Mouse (Mus musculus) midbrain, embryonic 11.5 days (tissue): ENCODE measurements around the gene Otof. TPM values are rescaled to one million over a fixed set of nuclear protein-coding genes. Genes with fewer than 3 reads are reported as not detected.

ENCODE experiments used
- ATAC-seq: fragments of 200-750 bp; cut with Nextera tagmentation; 2 replicates; pipeline ENCODE4 v1.8.0; 2017; ENCODE audit warnings: moderate TSS enrichment, moderate library complexity; ENCODE audit not compliant: low FRiP score
- DNase-seq: peaks from one replicate; pipeline ENCODE4 v3.0.0; 2015; ENCODE audit warnings: low spot score; ENCODE audit errors: missing footprints
- H3K27ac ChIP-seq: fragments of 300-500 bp; sonication (generic); 2 replicates; pipeline ENCODE4 v1.5.1; 2014; ENCODE audit warnings: low read depth, low read length
- H3K27me3 ChIP-seq: fragments of 300-500 bp; sonication (generic); 2 replicates; pipeline ENCODE4 v1.6.1; 2014; ENCODE audit warnings: mild to moderate bottlenecking, low read length, moderate library complexity, mixed read lengths; ENCODE audit not compliant: control insufficient read depth, insufficient read depth
- H3K36me3 ChIP-seq: fragments of 300-500 bp; sonication (generic); 2 replicates; pipeline ENCODE4 v1.6.1; 2014; ENCODE audit warnings: mild to moderate bottlenecking, low read length, moderate library complexity, mixed read lengths; ENCODE audit not compliant: control insufficient read depth, insufficient read depth
- H3K4me1 ChIP-seq: fragments of 300-500 bp; sonication (generic); 2 replicates; pipeline ENCODE4 v1.6.1; 2014; ENCODE audit warnings: low read length; ENCODE audit not compliant: control insufficient read depth, insufficient read depth
- H3K4me2 ChIP-seq: fragments of 300-500 bp; sonication (generic); 2 replicates; pipeline ENCODE4 v1.6.1; 2014; ENCODE audit warnings: mild to moderate bottlenecking, moderate library complexity
- H3K4me3 ChIP-seq: fragments of 300-500 bp; sonication (generic); 2 replicates; pipeline ENCODE4 v1.5.1; 2014; ENCODE audit warnings: low read depth, low read length
- H3K9ac ChIP-seq: fragments of 300-500 bp; sonication (generic); 2 replicates; pipeline ENCODE4 v1.6.1; 2014; ENCODE audit warnings: low read length
- H3K9me3 ChIP-seq: fragments of 300-500 bp; sonication (generic); 2 replicates; pipeline ENCODE4 v1.6.1; 2016; ENCODE audit warnings: low read length; ENCODE audit not compliant: control insufficient read depth
- WGBS: fragments of 180-500 bp; shearing (Covaris S2); extraction: QIAGEN DNeasy Blood & Tissue Kit; methylation state at CpG from one replicate; pipeline ENCODE4 v1.1.7; 2014; 5-methylcytosine and 5-hydroxymethylcytosine counted together
- polyA plus RNA-seq: library from polyadenylated mRNA; unstranded; fragments of >200 nt; fragmentation: Nextera tagmentation; extraction: Ambion mirVana; gene quantifications from 2 replicates; pipeline ENCODE4 v1.2.1, GENCODE M21; 2014

Otof gene
- polyA plus RNA-seq, 1 experiment from 2014 or later, result 0.59 TPM

- H3K27ac ChIP-seq, result no peak overlapping the region
- no peak overlapping the region for H3K9ac ChIP-seq
- no peaks in the 10 kb centered on the region for H3K4me1 ChIP-seq
- H3K27me3 ChIP-seq, result no peaks in the 10 kb centered on the region
- H3K4me3 ChIP-seq, result no peak overlapping the region
- H3K36me3 ChIP-seq, result no peaks in the 10 kb centered on the region
- WGBS, result 87% methylated on average over 8 of the region's 8 CpGs
- no peak for DNase-seq
- no peak overlapping the region for H3K4me2 ChIP-seq
- H3K9me3 ChIP-seq, result no peaks in the 10 kb centered on the region
- ATAC-seq, result no peak
Measured at GRCm38 (mm10) chr5:30483533-30483932, 21.8 kb upstream of the Otof start.

- no peak for ATAC-seq
- no peaks in the 10 kb centered on the region for H3K4me1 ChIP-seq
Measured at GRCm38 (mm10) chr5:30482319-30482718, 20.6 kb upstream of the Otof start.

GRCm38 (mm10) chr5:30476534-30476933 is 14.8 kb upstream of the Otof start:
- no peaks in the 10 kb centered on the region for H3K4me1 ChIP-seq
- DNase-seq, result no peak
- no peaks in the 10 kb centered on the region for H3K9me3 ChIP-seq
- H3K27me3 ChIP-seq, result no peaks in the 10 kb centered on the region
- no peaks in the 10 kb centered on the region for H3K36me3 ChIP-seq
- no peak for ATAC-seq
- 46% methylated on average over 10 of the region's 10 CpGs for WGBS
- H3K9ac ChIP-seq, result no peak overlapping the region
- H3K4me3 ChIP-seq, result no peak overlapping the region
- H3K4me2 ChIP-seq, result no peak overlapping the region
- no peak overlapping the region for H3K27ac ChIP-seq

More at GRCm38 (mm10) chr5:30482319-30482718, 20.6 kb upstream of the Otof start:
- no peak overlapping the region for H3K27ac ChIP-seq
- no peak overlapping the region for H3K4me3 ChIP-seq
- no peak overlapping the region for H3K4me2 ChIP-seq
- peak; percentile 97 for DNase-seq
- WGBS, result 17% methylated on average over 5 of the region's 5 CpGs
- no peaks in the 10 kb centered on the region for H3K9me3 ChIP-seq
- H3K36me3 ChIP-seq, result no peaks in the 10 kb centered on the region
- H3K9ac ChIP-seq, result no peak overlapping the region
- no peaks in the 10 kb centered on the region for H3K27me3 ChIP-seq

- Histone ChIP-seq H3K4me2 (no peak overlapping the region), H3K36me3 (no peaks in the 10 kb centered on the region), H3K4me1 (no peaks in the 10 kb centered on the region), H3K4me3 (no peak overlapping the region), H3K27me3 (no peaks in the 10 kb centered on the region), H3K27ac (no peak overlapping the region), H3K9ac (no peak overlapping the region), H3K9me3 (no peaks in the 10 kb centered on the region)
- DNase-seq (no peak), ATAC-seq (no peak)
- 80% methylated on average over 5 of the region's 5 CpGs for WGBS
Measured at GRCm38 (mm10) chr5:30472148-30472547, 10.4 kb upstream of the Otof start.

- Histone ChIP-seq H3K36me3 (no peaks in the 10 kb centered on the region), H3K27ac (no peak overlapping the region), H3K9me3 (no peaks in the 10 kb centered on the region), H3K4me1 (peaks cover 5% of the 10 kb centered on the region; the same call in 1 of the 2 replicates), H3K4me3 (no peak overlapping the region), H3K9ac (no peak overlapping the region), H3K4me2 (no peak overlapping the region), H3K27me3 (peaks cover 4% of the 10 kb centered on the region)
- DNase-seq (no peak), ATAC-seq (no peak)
- 61% methylated on average over 6 of the region's 6 CpGs for WGBS
Measured at GRCm38 (mm10) chr5:30470454-30470853, 8.7 kb upstream of the Otof start.

- Histone ChIP-seq H3K4me3 (peak overlapping the region; percentile 20), H3K4me1 (peaks cover 5% of the 10 kb centered on the region; the same call in 1 of the 2 replicates), H3K4me2 (peak overlapping the region; percentile 53), H3K9ac (peak overlapping the region; percentile 33), H3K27me3 (peaks cover 4% of the 10 kb centered on the region), H3K36me3 (no peaks in the 10 kb centered on the region), H3K9me3 (no peaks in the 10 kb centered on the region), H3K27ac (no peak overlapping the region)
- ATAC-seq (no peak), DNase-seq (no peak)
- WGBS, result 35% methylated on average over 9 of the region's 9 CpGs
Measured at GRCm38 (mm10) chr5:30466315-30466714, 4.6 kb upstream of the Otof start.

GRCm38 (mm10) chr5:30465861-30466260 is 4.1 kb upstream of the Otof start, which contains the start of gene 1700001C02Rik:
Gene 1700001C02Rik, plus strand, starts transcription at chr5:30466047.
- Histone ChIP-seq H3K4me2 (peak within 1 kb of the TSS; percentile 53), H3K9ac (peak within 1 kb of the TSS; percentile 33), H3K27me3 (peaks cover 4% of the 10 kb centered on the region), H3K4me1 (peaks cover 5% of the 10 kb centered on the region; the same call in 1 of the 2 replicates), H3K4me3 (peak within 1 kb of the TSS; percentile 20), H3K9me3 (no peaks in the 10 kb centered on the region), H3K36me3 (no peaks in the 10 kb centered on the region), H3K27ac (no peak within 1 kb of the TSS)
- DNase-seq, result peak; percentile 85
- 19% methylated on average over 21 of the region's 21 CpGs for WGBS
- 0 out of 2 replicates have a peak, but pooled peaks have one; percentile 30 for ATAC-seq

GRCm38 (mm10) chr5:30460155-30460554 is 1.6 kb downstream of the Otof start:
- 43% methylated on average over 4 of the region's 4 CpGs for WGBS
- no peak overlapping the region for H3K4me2 ChIP-seq
- H3K27me3 ChIP-seq, result no peaks in the 10 kb centered on the region
- ATAC-seq (no peak), DNase-seq (no peak)
- no peak overlapping the region for H3K4me3 ChIP-seq
- H3K27ac ChIP-seq, result no peak overlapping the region
- no peaks in the 10 kb centered on the region for H3K36me3 ChIP-seq
- no peaks in the 10 kb centered on the region for H3K4me1 ChIP-seq
- no peak overlapping the region for H3K9ac ChIP-seq
- H3K9me3 ChIP-seq, result no peaks in the 10 kb centered on the region

- no peak overlapping the region for H3K9ac ChIP-seq
- no peak overlapping the region for H3K4me3 ChIP-seq
- H3K4me2 ChIP-seq, result no peak overlapping the region
- 64% methylated on average over 6 of the region's 6 CpGs for WGBS
- DNase-seq (no peak), ATAC-seq (no peak)
- H3K27ac ChIP-seq, result no peak overlapping the region
- H3K27me3 ChIP-seq, result no peaks in the 10 kb centered on the region
- no peaks in the 10 kb centered on the region for H3K4me1 ChIP-seq
- no peaks in the 10 kb centered on the region for H3K36me3 ChIP-seq
- no peaks in the 10 kb centered on the region for H3K9me3 ChIP-seq
Measured at GRCm38 (mm10) chr5:30456056-30456455, 5.7 kb downstream of the Otof start.
